Mouse (Mus musculus) mouse trophoblast stem cell (cell line): Measurements from ENCODE around the gene Snph.

Source experiments
- in situ Hi-C, 2 experiments: fragments of 300-500 bp; cut with MseI, MboI; formaldehyde crosslinking; loops; 2 replicates in 1 of 2; 3 replicates in 1 of 2; pipeline ENCODE4 v1.15.1; 2025

Snph gene

DNA sequence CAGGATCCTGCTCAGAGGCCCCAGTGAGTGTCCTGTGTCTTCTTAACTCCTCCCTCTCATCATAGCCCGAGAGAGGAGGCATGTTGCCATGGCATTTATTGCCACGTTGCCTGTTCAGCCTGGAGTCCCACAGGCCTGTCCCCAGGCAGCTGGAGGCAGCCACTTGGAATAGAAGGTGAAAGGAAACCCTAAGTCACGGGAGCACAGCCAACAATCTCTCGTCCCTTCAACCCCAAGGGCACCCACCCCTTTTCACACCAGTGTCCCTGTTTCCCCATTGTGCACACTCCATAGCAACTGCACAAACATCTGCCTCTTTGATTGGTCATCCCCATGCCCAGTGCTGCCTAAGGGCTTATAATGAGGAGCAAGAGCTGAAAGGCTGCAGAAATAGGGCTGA lies 28.8 kb downstream of the Snph start:
- in situ Hi-C loops, result no loop called here

DNA sequence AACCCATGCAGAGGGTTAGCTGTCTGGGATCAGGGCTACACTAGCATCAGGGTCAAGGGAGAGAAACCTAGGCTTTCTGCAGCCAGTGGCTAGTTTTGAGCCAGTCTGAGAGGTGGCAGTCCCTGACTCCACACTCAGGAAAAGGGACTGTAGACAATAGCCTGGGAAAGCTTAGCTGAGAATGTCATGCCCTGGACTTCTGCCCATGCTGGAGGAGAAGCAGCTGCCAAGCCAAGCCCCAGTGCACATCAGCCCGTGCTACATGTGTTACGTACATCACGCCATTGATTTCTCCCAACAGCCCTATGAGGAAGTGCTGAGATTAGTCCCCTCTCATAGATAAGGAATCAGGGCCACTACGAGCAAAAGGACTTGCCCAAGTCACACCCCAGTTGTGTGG lies 30.3 kb downstream of the Snph start:
- in situ Hi-C loops, result no loop called here

DNA sequence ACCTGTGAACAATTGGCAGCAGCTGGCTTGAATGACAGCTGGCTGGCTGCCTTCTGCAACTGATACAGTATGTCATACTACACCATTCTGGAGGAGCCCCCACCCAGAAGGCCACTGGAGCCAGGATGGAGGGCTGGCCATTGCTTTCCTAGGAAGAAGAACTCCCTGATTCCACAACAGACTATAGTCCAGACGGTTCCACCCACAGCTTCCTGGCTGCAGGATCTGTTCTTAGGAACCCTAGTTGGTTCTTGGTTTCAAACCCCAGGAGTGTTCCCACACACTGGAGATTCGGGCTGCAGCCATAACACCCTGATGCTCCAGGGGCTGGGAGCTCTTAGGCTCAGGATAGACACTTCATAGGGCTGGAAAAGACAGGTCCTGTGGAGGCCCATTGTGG lies 34.3 kb downstream of the Snph start:
- in situ Hi-C loops, result no loop called here

DNA sequence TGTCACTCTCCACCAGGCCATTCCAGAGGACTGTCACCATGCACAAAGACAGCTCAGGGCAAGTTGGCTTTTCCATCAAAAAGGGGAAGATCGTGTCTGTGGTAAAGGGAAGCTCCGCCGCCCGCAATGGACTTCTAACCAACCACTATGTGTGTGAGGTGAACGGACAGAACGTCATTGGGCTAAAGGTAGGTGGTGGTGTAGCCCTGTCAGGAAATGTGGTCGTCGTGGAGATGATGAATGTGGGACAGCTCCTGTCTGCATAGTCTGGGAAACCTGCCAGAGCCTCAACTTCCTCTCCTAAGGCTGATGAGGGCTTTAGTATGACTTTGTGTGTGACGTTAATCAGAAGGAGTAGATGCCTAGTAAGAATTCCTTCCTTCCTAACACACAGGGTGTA lies 45.1 kb downstream of the Snph start:
- in situ Hi-C loops, result no loop called here

DNA sequence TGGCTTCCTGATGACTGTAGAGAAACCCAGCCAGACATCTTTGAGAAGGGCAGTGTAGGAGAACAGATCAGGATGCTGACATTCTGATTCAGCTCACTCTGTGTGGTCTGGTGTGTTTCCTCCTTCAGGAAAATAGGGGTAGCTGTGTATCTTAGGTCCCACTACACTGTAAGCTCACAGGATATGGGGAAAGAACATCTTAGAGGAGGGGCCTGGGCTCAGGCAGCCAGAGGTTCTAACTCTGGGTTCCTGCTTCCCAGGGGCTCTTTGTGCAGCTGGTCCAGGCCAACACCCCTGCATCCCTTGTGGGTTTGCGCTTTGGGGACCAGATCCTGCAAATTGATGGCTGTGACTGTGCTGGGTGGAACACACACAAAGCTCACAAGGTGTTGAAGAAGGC lies 45.6 kb downstream of the Snph start:
- in situ Hi-C loops, result no loop called here

DNA sequence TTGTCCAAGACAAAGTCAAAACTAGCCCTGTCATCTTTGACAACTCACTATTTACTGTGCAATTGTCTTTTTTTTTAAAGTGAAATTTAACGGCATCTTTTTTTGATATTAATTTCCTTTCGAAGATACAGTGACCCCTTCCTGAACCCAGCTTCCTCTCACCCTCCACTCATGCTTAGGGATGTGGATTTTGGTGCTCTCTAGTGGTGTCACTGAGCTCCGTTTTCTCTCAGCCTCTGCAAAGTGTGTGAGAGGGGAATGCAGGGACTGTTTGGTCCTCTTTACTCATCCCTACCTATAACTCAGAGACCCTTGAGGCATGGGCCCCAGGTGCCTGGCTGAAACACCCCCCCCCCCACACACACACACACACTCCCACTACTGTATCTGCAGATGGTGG lies 46.5 kb downstream of the Snph start:
- in situ Hi-C loops, result no loop called here

DNA sequence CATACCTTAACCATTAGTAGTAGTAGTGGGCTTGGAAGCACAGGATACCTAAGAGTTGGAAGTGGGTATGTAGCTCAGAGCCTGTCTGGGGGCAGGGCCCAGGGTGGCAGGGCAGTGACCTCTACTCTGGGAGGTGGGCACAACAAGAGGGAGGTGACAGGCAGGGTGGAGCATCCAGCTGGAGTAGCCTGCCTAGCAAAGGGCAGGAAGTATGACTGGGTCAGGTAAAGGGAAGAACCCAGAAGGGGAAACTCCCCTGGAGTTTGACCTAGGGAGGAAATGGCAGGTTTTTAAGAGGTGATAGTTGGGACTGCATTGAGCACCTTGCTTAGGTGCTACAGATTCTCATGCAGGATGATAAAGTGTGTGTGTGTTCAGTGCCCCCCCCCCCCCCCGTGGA lies 51.4 kb downstream of the Snph start:
- in situ Hi-C loops, result no loop called here

DNA sequence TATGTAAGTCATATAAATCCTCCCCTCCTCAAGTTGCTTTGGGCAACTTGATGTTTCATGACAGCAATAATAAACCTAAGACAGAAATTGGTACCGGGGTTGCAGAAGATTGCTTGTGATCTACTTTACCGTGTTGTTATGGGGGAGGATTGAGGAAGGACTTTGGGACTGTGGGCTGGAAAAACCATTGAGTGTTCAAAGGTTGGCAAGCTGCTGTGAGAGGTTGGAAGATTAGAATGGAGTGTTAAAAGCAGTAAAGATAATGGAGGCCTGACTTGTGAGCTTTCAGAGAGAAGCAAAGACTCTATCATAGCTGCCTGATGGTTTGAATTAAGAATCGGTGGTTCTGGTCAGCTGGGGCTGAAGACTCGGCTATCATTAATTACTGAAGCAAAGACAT lies 53.2 kb downstream of the Snph start:
- in situ Hi-C loops, result no loop called here

DNA sequence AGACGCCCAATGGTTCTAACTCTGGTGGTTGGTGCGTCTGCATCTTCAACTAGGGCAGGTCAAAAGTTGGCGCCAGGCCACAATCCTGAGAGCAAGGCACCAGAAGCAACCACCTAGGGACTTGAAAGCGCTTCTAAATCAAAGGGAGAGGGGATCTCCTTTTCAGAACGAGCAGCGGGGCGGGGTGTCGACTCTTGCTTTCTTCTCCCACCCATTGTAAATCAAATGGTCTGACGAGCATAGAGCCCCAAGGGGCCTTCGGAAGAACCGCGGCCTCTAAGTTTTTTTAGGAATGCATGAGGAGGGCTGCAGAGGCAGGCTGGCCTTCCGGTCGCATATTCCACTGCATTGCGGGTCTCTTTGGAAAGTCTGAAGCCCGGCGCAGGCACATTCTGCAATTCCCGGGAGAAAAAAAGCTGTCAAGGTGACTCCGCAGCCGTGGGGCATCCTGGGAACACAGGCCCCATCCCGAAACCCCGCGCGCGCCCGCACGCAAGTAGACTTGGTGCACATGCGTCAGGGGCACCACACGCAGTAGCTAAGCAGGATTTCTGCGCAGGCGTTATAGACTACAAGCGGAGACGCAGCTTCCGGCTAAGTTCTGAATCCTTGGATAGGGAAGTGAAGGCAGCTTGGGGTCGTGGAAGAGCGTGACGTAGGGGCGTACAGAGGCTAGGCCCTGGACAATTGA lies 56.5 kb downstream of the Snph start:
- in situ Hi-C loops, result no loop called here

DNA sequence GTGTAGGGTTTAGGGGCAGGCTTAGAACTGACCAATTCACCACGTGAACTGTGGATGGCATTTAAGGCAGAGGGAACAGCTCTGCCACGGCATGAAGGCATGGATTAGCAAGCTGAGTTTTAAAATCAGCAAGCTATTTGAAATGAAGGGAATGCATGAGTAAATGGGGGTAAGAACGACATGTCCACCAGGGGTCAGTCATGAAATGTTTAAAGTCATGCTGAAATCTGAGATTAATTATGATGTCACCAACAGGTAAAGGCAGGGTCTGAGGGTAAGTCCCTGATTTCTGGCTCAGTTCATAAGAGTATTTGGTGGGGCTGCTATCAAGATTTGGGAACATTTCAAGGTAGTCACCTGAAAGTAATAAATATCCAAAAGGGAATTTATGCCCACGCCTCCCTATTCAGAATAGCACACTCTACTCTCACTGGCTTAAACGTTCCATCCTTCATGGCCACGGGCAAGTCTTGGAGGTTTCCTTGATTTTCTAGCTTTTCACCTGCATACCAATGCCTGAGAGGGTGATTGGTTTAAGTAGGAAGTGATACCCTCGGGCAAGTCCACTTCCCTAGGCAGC lies 57.2 kb downstream of the Snph start:
- in situ Hi-C loops, result no loop called here

DNA sequence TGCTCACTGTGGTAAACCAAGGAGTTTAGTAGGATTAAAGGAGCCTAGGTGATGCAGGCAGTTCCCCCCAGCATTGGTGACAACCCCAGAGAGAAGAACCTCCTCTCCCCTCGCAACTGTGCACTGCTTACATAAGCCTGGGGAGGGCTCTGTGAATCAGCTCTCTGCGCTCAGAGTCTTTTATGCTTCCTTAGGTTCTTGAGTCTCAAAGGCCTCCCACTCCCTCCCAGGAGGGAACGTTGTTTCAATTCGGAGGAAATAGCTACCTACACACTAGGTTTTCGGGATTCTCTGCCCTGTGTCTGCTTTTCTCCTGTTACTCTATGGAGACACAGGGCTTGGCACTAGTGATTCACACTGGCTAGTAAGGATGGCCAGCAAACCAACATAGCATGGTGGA lies 57.8 kb downstream of the Snph start:
- in situ Hi-C loops, result no loop called here

DNA sequence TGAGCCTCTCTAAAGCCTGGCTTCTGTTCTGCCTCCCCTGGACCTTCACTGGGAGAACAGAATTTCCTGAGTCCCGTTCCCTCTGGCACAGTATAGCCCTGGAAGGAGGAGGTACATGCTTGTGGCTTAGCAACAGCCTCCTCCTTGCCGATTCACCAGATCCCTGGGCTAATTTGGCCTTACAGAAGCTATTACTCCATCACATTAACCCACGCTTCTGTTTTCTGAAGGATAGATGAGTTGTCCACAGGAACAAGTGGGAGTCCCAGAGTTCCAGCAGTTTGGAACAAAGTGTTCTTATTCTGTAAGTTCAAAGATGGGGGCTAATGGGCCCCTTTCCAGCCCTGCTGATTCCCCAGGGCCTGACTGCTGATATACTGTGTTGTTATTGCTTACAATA lies 58.7 kb downstream of the Snph start:
- in situ Hi-C loops, result no loop called here

DNA sequence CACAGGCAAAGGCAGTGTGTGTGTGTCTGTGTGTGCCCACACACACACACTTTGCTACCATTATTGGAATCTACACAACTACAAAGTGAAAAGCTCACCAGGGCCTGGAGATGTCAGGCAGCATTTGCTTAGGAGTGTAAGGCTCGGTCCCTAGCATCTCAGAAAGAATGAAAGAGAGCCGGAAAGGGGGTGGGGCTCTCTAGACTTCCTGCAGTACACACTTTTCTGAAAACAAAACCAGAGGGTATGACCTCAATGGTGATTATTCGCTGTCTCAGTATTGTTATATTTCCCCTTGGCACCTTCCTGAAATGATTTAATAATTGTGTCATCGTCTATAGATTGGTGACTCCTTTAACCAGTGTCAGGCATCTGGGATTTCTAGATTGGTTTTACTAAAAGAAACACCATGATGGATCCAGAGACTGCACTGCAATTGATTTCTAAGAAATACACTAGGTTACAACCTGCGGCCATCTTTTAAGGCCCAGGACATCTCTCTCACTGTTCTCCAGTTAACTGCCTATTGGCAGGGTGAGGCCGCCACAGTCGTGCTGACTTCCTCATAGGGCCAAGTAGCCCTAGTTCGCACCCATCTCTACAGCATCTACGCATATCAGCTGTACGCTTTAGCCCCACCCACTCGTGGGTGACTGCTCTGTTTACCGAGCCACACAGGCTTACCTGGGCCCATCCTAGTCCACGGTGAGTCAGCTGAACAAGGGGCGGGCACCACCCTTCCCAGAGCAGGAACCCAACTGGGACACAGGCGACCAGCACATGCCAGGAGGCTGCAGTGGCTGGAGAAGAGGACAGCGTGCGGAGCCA lies 60.3 kb downstream of the Snph start, which contains the start of gene Sdcbp2:
Gene Sdcbp2, plus strand, starts transcription at position 750 of the 828 bp plus-strand sequence.
- in situ Hi-C loops, result no loop called here

DNA sequence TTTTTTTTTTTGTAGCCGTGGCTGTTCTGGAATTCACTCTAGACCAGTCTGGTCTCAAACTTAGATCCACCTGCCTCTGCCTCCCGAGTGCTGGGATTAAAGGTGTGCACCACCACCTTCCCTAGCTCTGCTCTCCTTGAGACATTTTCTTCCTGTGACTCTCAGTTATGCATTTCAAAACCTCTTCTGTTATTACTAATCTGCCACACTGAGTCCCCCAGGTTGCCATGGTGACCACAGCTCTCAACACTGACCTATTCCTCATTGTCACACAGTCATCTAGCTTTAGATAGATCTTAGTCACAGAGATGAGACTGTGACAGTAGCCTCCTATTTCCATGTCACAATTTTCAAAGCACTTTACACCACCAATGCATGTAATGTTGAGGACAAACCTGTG lies 62.9 kb downstream of the Snph start:
- in situ Hi-C loops, result no loop called here

DNA sequence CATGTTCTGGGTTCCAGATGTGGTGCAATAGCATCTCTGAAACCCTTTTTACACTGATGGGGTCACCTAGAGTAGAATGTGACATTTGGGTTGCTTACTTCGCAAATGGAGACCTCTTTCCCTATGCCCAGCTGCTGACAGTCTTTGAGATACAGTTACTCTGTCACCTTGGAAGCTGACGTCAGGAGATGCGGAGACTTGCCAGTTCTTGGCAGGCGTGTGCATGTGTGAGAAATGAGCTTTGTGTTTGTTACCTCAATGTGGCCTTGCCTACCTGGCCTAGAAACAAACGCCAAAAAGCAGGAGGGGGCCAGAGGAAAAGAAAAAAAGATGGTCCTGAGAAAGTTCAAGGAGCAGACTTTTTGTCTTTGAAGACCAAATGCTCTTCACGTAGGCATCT lies 65.5 kb downstream of the Snph start:
- in situ Hi-C loops, result no loop called here

DNA sequence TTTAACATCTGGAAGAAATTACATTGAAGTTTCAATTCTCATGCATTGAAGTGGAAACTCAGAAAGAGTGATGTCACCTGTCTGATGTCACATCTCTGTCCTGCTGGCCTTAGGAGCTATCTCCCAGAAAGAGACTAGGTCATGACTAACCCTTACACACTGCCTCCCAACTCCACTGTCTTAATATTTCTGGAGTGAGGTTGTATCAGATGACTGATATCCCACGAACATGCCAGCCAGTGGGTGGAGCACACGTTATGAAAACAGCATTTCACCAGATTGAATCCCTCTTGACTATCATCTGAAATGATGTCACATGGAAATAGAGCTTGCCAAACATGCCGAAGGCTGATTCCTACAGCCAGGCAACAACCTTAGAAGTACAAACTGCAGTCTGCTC lies 67.4 kb downstream of the Snph start:
- in situ Hi-C loops, result no loop called here

DNA sequence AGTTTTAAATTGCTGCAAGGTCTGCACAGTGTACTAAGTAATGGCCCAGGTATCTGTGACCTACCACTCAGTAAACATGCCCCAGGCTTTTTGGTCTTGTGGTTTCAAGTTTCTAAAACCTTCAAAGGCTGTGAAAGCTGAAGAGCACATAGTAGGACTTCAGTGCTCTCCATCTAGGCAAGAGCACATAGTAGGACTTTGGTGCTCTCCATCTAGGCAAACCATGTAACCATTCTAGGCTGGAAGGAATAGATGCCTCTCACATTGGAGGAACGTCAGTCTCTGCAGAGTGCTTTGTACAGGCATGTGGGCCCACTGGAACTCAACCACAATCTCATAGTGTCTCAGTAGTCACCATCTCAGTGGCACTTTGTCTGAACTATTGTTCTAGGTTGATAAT lies 68.4 kb downstream of the Snph start:
- in situ Hi-C loops, result no loop called here

DNA sequence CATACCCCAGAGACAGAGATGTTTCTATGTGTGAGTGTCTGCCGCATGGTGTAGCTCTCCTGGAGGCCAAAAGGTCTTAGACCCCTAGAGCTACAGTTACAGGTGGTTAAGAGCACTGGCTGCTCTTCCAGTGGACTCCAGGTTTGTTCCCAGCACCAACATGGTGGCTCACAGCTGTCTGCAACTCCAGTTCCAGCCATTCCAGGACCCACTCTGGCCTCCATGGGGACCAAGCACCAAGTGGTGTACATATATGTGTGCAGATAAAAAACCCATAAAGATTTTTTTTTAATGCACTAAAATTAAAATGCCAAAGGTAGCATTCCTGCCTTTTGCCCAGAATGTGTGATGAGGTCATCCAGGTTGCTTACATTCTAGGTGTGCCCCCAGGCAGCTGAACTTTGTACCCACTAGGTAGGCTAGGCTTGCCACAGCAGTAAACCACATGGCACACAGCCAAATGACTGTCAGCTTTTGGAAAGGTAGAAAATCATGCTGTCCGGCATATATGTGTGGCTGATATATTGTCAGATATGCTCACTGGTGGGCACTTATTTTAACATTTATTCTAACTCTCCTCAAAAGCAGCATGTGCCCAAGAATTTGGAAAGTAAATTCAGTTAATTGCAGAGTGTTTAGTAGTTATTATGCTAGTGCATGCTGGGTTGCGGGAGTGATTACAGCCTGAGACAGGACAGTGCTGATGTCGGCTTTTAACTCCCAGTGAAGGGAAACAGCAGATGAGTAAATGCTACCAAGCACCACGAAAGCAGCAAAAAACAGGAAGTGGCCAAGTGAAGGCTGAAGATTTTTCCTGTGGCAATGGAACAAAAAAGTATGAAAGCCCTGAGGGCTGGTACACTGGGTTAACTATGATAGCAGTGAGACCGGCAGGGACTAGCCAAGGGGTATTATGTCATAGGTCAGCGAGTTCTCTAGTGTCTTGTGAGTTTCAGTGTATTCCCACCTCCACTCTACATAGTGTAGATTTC lies 69.2 kb downstream of the Snph start:
- in situ Hi-C loops, result no loop called here

DNA sequence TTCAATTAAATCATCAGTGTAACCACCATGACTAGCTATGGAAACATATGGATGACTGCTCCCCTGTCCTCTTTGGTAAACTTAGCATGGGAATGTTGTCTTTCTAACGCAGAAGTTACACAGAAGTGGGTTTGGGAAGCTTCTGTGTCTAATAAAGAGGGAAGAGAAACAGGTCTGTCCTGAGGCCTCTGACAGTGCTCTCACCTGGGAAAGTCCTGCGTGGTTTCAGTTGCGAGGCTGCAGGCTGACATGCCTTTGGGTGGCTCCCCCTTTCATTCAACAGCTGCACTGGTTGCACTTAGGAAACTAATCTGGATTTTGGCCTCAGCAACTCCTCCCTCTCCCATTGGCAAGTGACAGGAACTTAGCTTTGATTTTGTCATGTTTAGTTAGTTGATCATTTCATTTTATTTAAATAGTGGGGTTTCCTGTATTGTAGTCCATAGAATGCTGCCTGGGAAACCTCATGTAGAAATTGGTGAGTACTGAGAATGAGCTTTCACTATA lies 82.7 kb downstream of the Snph start:
- in situ Hi-C loops, result no loop called here

DNA sequence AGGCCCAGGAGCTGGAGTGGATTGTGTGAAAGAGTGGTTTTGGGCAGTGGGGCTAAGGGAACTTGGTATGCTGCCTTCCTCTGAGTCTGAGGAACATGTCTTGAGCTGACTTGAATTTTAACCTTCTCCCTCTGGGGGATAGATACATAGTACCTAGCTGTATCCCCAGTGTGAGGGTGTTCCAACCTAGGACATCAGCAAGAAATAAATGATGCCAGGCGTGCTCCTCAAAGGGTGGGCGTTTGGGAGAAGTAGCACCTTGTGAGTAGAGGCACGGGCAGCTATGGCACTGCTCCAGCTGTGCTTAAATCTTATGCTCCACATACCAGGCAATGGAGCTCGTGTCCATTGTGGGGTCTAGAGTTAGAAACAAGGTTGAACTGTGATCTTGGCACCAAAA lies 85.8 kb downstream of the Snph start:
- in situ Hi-C loops, result no loop called here

DNA sequence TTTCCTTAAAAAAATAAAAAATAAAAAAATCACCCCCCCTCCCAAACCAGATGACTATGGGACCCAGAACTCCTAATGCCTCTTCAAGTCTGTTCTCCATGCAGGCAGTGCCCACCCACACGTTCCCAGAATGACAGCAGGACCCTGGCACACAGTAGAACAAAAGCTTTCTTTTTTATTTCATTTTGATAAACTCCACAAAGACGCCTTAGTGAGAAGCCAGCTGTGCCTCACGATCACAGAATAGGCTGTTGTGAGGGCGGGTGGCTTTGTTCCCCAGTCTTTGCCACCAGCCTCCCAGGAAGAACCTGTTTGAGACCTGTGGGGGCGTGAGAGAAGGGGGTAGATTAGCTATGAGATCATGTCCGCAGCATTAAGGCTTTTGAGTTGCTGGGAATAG lies 87.7 kb downstream of the Snph start:
- in situ Hi-C loops, result no loop called here
